Mouse (Mus musculus) adrenal gland, adult 18-20 months (tissue): Measurements from ENCODE around the gene Rnf225. TPM values are rescaled to one million over a fixed set of nuclear protein-coding genes. Genes with fewer than 3 reads are reported as not detected.

Experiments
- DNase-seq, 2 experiments: peaks; one replicate each; pipeline ENCODE4 v3.0.0; 2021 to 2022; ENCODE audit warnings: low spot score in 2 of 2
- total RNA-seq, 2 experiments: library from RNA; stranded (reverse); gene quantifications; 1 replicate in 1 of 2; 2 replicates in 1 of 2; pipeline ENCODE4 v1.2.3; 2021

The Rnf225 gene
- total RNA-seq, 2 experiments from 2014 or later = 0.30 to 0.45 TPM

- DNase-seq = no peak
These were observed 53.1 kb downstream of the Rnf225 start for GRCm38 (mm10) chr7:12980291-12980690.

Other genes starting within 250 kb of the Rnf225 start
- not detected for gene Vmn2r55, start 242.4 kb upstream of the Rnf225 start, total RNA-seq
- gene Vmn2r56, start 192.4 kb upstream of the Rnf225 start, total RNA-seq = not detected
- 1 to 10 TPM; 2.4 to 3.1 TPM for gene Zscan18, start 123.8 kb upstream of the Rnf225 start, total RNA-seq
- gene Zfp329, start 108.6 kb upstream of the Rnf225 start, total RNA-seq = 10 to 100 TPM in 1 of 2 experiments, 1 to 10 TPM in 1; 9.2 to 10.1 TPM
- gene Zfp110, start 92.7 kb upstream of the Rnf225 start, total RNA-seq = 10 to 100 TPM; 20.0 to 27.6 TPM
- 1 to 10 TPM; 3.0 to 4.0 TPM for gene Zfp128, start 46.2 kb upstream of the Rnf225 start, total RNA-seq
- 10 to 100 TPM; 13.9 to 14.2 TPM for gene Zscan22, start 29.6 kb upstream of the Rnf225 start, total RNA-seq
- 100 to 1,000 TPM; 896 to 922 TPM for gene Rps5, start 5.1 kb upstream of the Rnf225 start, total RNA-seq
- gene Zfp324, start 38.4 kb downstream of the Rnf225 start, total RNA-seq = 1 to 10 TPM; 8.4 to 9.5 TPM
- 1 to 10 TPM; 5.7 to 6.5 TPM for gene Zfp446, start 50.4 kb downstream of the Rnf225 start, total RNA-seq
- gene Slc27a5, start 70.8 kb downstream of the Rnf225 start, total RNA-seq = under 1 TPM in 1 of 2 experiments, not detected in 1; 0.70 TPM
- 100 to 1,000 TPM; 201 to 235 TPM for gene Trim28, start 71.7 kb downstream of the Rnf225 start, total RNA-seq
- gene Zbtb45, start 82.6 kb downstream of the Rnf225 start, total RNA-seq = 10 to 100 TPM; 12.1 to 12.5 TPM
- gene Chmp2a, start 107.4 kb downstream of the Rnf225 start, total RNA-seq = 100 to 1,000 TPM; 210 to 213 TPM
- gene Ube2m, start 110.9 kb downstream of the Rnf225 start, total RNA-seq = 100 to 1,000 TPM; 162 to 182 TPM
- 1 to 10 TPM; 1.8 to 2.2 TPM for gene Mzf1, start 127.3 kb downstream of the Rnf225 start, total RNA-seq
- gene Vmn1r85, start 167.8 kb downstream of the Rnf225 start, total RNA-seq = not detected
- gene Vmn1r86, start 192.5 kb downstream of the Rnf225 start, total RNA-seq = not detected
- not detected for gene Vmn1r87, start 212.7 kb downstream of the Rnf225 start, total RNA-seq
- under 1 TPM; 0.06 to 0.10 TPM for gene Vmn1r88, start 232.2 kb downstream of the Rnf225 start, total RNA-seq